In genomic region chr12:80470206-80470605, GRCm38 (mm10) we compare ENCODE assay signal across 27 mouse cellular contexts. TPM values are rescaled to one million over a fixed set of nuclear protein-coding genes. Genes with fewer than 3 reads are reported as not detected.
A peak's percentile ranks its signal among the peaks of the same experiment; 100 is the strongest.
DNase-seq lines count a peak whose midpoint lies in the region; ATAC-seq lines count a peak whose summit lies in the region.
"Had no signal": no experiment of that assay in that cellular context is flagged by ENCODE, and none has a peak within 500 bp of the region (broad histone marks: within the 10 kb centered on the region; RNA-seq: fewer than 3 reads in every experiment).

No protein-coding gene starts in this region.

- no peaks in the 10 kb centered on the region for H3K9me3 ChIP-seq in heart, embryonic 12.5 days (replicated peaks)
- H3K9me3 ChIP-seq: embryonic facial prominence, embryonic 10.5 days; embryonic facial prominence, embryonic 13.5 days; forebrain, embryonic 12.5 days; forebrain, embryonic 15.5 days; hindbrain, embryonic 10.5 days; hindbrain, embryonic 13.5 days; intestine, embryonic 15.5 days had no signal

- H3K27me3 ChIP-seq in heart, embryonic 12.5 days (replicated peaks): no peaks in the 10 kb centered on the region
- H3K27me3 ChIP-seq: embryonic facial prominence, embryonic 13.5 days; forebrain, embryonic 12.5 days; forebrain, embryonic 15.5 days; hindbrain, embryonic 13.5 days; intestine, embryonic 15.5 days had no signal

- no peak overlapping the region for H3K9ac ChIP-seq in heart, embryonic 12.5 days
- H3K9ac ChIP-seq: embryonic facial prominence, embryonic 13.5 days; forebrain, embryonic 12.5 days; forebrain, embryonic 15.5 days; hindbrain, embryonic 13.5 days; intestine, embryonic 15.5 days had no signal

- intact Hi-C loops in gastrocnemius, postnatal 36 days (cut with DNase I): no loop called here
- intact Hi-C loops in heart, postnatal 36 days (cut with DNase I): no loop called here

- 40% methylated on average over 2 of the region's 2 CpGs for WGBS in heart, embryonic 12.5 days

- H3K4me3 ChIP-seq in heart, embryonic 12.5 days: no peak overlapping the region
- H3K4me3 ChIP-seq: embryonic facial prominence, embryonic 10.5 days; embryonic facial prominence, embryonic 13.5 days; erythroblast, embryonic 14.5 days; forebrain, embryonic 12.5 days; forebrain, embryonic 15.5 days; hindbrain, embryonic 10.5 days; hindbrain, embryonic 13.5 days; intestine, embryonic 15.5 days had no signal

- no peak overlapping the region for H3K27ac ChIP-seq in heart, embryonic 12.5 days (ENCODE audit: poor library complexity, severe bottlenecking)
- H3K27ac ChIP-seq: embryonic facial prominence, embryonic 10.5 days; embryonic facial prominence, embryonic 13.5 days; forebrain, embryonic 12.5 days; forebrain, embryonic 15.5 days; hindbrain, embryonic 10.5 days; hindbrain, embryonic 13.5 days; intestine, embryonic 15.5 days had no signal

- no peak overlapping the region for H3K4me2 ChIP-seq in heart, embryonic 12.5 days
- H3K4me2 ChIP-seq: embryonic facial prominence, embryonic 13.5 days; forebrain, embryonic 12.5 days; forebrain, embryonic 15.5 days; hindbrain, embryonic 13.5 days; intestine, embryonic 15.5 days had no signal

- H3K4me1 ChIP-seq in heart, embryonic 12.5 days (replicated peaks): 0 out of 2 replicates have a peak, but pooled peaks cover 4% of the 10 kb centered on the region
- H3K4me1 ChIP-seq: embryonic facial prominence, embryonic 10.5 days; embryonic facial prominence, embryonic 13.5 days; forebrain, embryonic 12.5 days; forebrain, embryonic 15.5 days; hindbrain, embryonic 10.5 days; intestine, embryonic 15.5 days had no signal

- H3K36me3 ChIP-seq in heart, embryonic 12.5 days: no peaks in the 10 kb centered on the region
- H3K36me3 ChIP-seq: embryonic facial prominence, embryonic 13.5 days; forebrain, embryonic 12.5 days; forebrain, embryonic 15.5 days; hindbrain, embryonic 13.5 days; intestine, embryonic 15.5 days had no signal

- ATAC-seq in heart, embryonic 12.5 days (ENCODE audit: insufficient number of reproducible peaks, low FRiP score): no peak
- ATAC-seq: activated CD4-positive, CD25-positive, alpha-beta regulatory T cell, adult 4 months; forebrain, embryonic 15.5 days; hindbrain, embryonic 16.5 days; intestine, embryonic 15.5 days had no signal

- peak; percentile 72 for DNase-seq in gastrocnemius, adult 18-20 months (ENCODE audit: low spot score)
- DNase-seq in gastrocnemius, postnatal 36 days: no peak
- DNase-seq in heart, adult 11 months: peak; percentile 82
- peak; percentile 38 for DNase-seq in heart, adult 8-10 months (ENCODE audit: low spot score)
- no peak for DNase-seq in heart, postnatal 36 days
- DNase-seq in skeletal muscle tissue, adult 2 months (ENCODE audit: low read depth, low spot score): peak; percentile 62
- DNase-seq in ovary, postnatal 14 days (ENCODE audit: low spot score): no peak
- DNase-seq: adrenal gland, adult 8-10 months; adrenal gland, postnatal 25 days; cerebellum, adult 11-12 months; cerebellum, adult 8-10 months; cerebellum, postnatal 10 days; cerebellum, postnatal 36 days; embryo, embryonic 11 days; kidney, adult 11 months; kidney, adult 8-10 months had no signal

RNA-seq across cellular contexts. Expression of gene Exd2, which starts 7.3 kb away (rescaled TPM):
- 10 to 100 TPM; 24.3 to 27.0 TPM for total RNA-seq in gastrocnemius, adult 18-20 months (2021)
- 10 to 100 TPM; 33.5 to 34.2 TPM for total RNA-seq in gastrocnemius, postnatal 36 days (2021)
- polyA plus RNA-seq in heart, embryonic 12.5 days (2016; fragmentation: Nextera tagmentation; extraction: Ambion mirVana): 19.6 and 21.9 TPM in 2 replicates
- total RNA-seq in heart, adult 8-10 months (2022): 10 to 100 TPM; 11.4 to 19.1 (median 15.9) TPM
- total RNA-seq in heart, postnatal 36 days (2021): 10 to 100 TPM; 12.8 to 14.4 TPM

RNA-seq across cellular contexts. Expression of gene Dcaf5, which starts 33.8 kb away (rescaled TPM):
- total RNA-seq in gastrocnemius, adult 18-20 months (2021): 10 to 100 TPM; 40.4 to 49.1 TPM
- 10 to 100 TPM; 35.2 to 36.6 TPM for total RNA-seq in gastrocnemius, postnatal 36 days (2021)
- polyA plus RNA-seq in heart, embryonic 12.5 days (2016; fragmentation: Nextera tagmentation; extraction: Ambion mirVana): 14.7 and 15.1 TPM in 2 replicates
- total RNA-seq in heart, adult 8-10 months (2022): 10 to 100 TPM; 30.8 to 46.6 (median 38.2) TPM
- total RNA-seq in heart, postnatal 36 days (2021): 10 to 100 TPM; 38.4 TPM

RNA-seq across cellular contexts. Expression of gene Galnt16, which starts 47.9 kb away (rescaled TPM):
- total RNA-seq in gastrocnemius, adult 18-20 months (2021): 1 to 10 TPM; 3.0 TPM
- total RNA-seq in gastrocnemius, postnatal 36 days (2021): 1 to 10 TPM; 3.1 to 3.3 TPM
- 2.1 and 2.2 TPM in 2 replicates for polyA plus RNA-seq in heart, embryonic 12.5 days (2016; fragmentation: Nextera tagmentation; extraction: Ambion mirVana)
- 1 to 10 TPM; 1.2 to 2.3 (median 1.8) TPM for total RNA-seq in heart, adult 8-10 months (2022)
- total RNA-seq in heart, postnatal 36 days (2021): 1 to 10 TPM; 2.7 to 3.7 TPM
- polyA plus RNA-seq: activated CD4-positive, CD25-positive, alpha-beta regulatory T cell, adult 4 months had no signal

Comparison
In these comparisons a context has a peak if more than half of its experiments do, and no peak if none do; other contexts are left out.
1. DNase-seq: peak in gastrocnemius, adult 18-20 months (single experiment), heart, adult 11 months (single experiment), heart, adult 8-10 months (single experiment) and skeletal muscle tissue, adult 2 months (single experiment); none in gastrocnemius, postnatal 36 days (0 of 2), heart, postnatal 36 days (0 of 2) and ovary, postnatal 14 days (single experiment).